Mouse (Mus musculus) small intestine, adult 2 months (tissue): ENCODE measurements at regions not wholly inside any gene's neighbourhood (a gene's known extent, or its start where the extent isn't known, plus 50 kb on each side); places are given as distances from the start of the nearest gene placed in this dataset.

Experiments
- H3K27ac ChIP-seq: fragments of 200-500 bp; 2 replicates; pipeline ENCODE4 v1.5.1; 2012; ENCODE audit warnings: low read depth, low read length, control low read depth, inconsistent platforms; ENCODE audit not compliant: insufficient read depth
- H3K27me3 ChIP-seq: fragments of 200-500 bp; 2 replicates; pipeline ENCODE4 v1.6.1; 2012; ENCODE audit warnings: mild to moderate bottlenecking, moderate library complexity, low read length, inconsistent platforms; ENCODE audit not compliant: control insufficient read depth, insufficient read depth
- H3K36me3 ChIP-seq: fragments of 200-500 bp; 2 replicates; pipeline ENCODE4 v1.6.1; 2012; ENCODE audit warnings: mild to moderate bottlenecking, low read length, control low read depth, inconsistent platforms; ENCODE audit not compliant: control insufficient read depth, insufficient read depth
- H3K4me1 ChIP-seq: fragments of 200-500 bp; 2 replicates; pipeline ENCODE4 v1.6.1; 2012; ENCODE audit warnings: low read length, inconsistent platforms, mixed read lengths; ENCODE audit not compliant: control insufficient read depth, insufficient read depth, insufficient read length
- H3K4me3 ChIP-seq: fragments of 200-500 bp; 2 replicates; pipeline ENCODE4 v1.5.1; 2012; ENCODE audit warnings: low read depth, mild to moderate bottlenecking, control low read depth, inconsistent platforms, low read length, moderate library complexity
- CTCF ChIP-seq: fragments of 200-500 bp; IDR thresholded peaks from 2 replicates; pipeline ENCODE4 v1.5.1; 2012; ENCODE audit warnings: low read depth, mild to moderate bottlenecking, control low read depth, inconsistent platforms, low read length, moderate library complexity, mixed read lengths; ENCODE audit not compliant: insufficient replicate concordance, insufficient read length; ENCODE audit errors: extremely low read depth
- POLR2A ChIP-seq: fragments of 200-500 bp; IDR thresholded peaks from 2 replicates; pipeline ENCODE4 v1.6.1; 2012; ENCODE audit warnings: low read depth, mild to moderate bottlenecking, control low read depth, inconsistent platforms, low read length, moderate library complexity
- WGBS: fragments of 180-500 bp; shearing (Covaris S2); methylation state at CpG from one replicate; pipeline ENCODE4 v1.1.7; 2018; 5-methylcytosine and 5-hydroxymethylcytosine counted together

- Histone ChIP-seq H3K27ac (no peak overlapping the region), H3K27me3 (no peaks in the 10 kb centered on the region), H3K36me3 (no peaks in the 10 kb centered on the region), H3K4me1 (no peaks in the 10 kb centered on the region), H3K4me3 (no peak overlapping the region)
- TF ChIP-seq CTCF (no peak), POLR2A (no peak)
- 49% methylated on average over 4 of the region's 4 CpGs for WGBS
Measured at GRCm38 (mm10) chr13:72763337-72763736, 134.7 kb downstream of the Irx2 start.

GRCm38 (mm10) chr13:72767306-72767705, 138.7 kb downstream of the Irx2 start:
- H3K27me3 ChIP-seq: no peaks in the 10 kb centered on the region
- H3K4me3 ChIP-seq: no peak overlapping the region
- no peak for TF ChIP-seq CTCF
- no peak for TF ChIP-seq POLR2A
- H3K4me1 ChIP-seq: no peaks in the 10 kb centered on the region
- 59% methylated on average over 5 of the region's 5 CpGs for WGBS
- H3K27ac ChIP-seq: no peak overlapping the region
- no peaks in the 10 kb centered on the region for H3K36me3 ChIP-seq

- 57% methylated on average over 12 of the region's 12 CpGs for WGBS
Measured at GRCm38 (mm10) chr13:72769007-72769595, 140.5 kb downstream of the Irx2 start.

GRCm38 (mm10) chr13:72783026-72783726, 154.6 kb downstream of the Irx2 start:
- Histone ChIP-seq H3K4me1 (no peaks in the 10 kb centered on the region), H3K4me3 (no peak overlapping the region), H3K36me3 (no peaks in the 10 kb centered on the region), H3K27ac (no peak overlapping the region), H3K27me3 (no peaks in the 10 kb centered on the region)
- TF ChIP-seq CTCF (no peak), POLR2A (no peak)
- WGBS: 43% methylated on average over 7 of the region's 7 CpGs

More at GRCm38 (mm10) chr13:72769007-72769595, 140.5 kb downstream of the Irx2 start:
- Histone ChIP-seq H3K4me3 (no peak overlapping the region), H3K27me3 (no peaks in the 10 kb centered on the region), H3K4me1 (no peaks in the 10 kb centered on the region), H3K27ac (no peak overlapping the region), H3K36me3 (no peaks in the 10 kb centered on the region)
- TF ChIP-seq CTCF (no peak), POLR2A (no peak)

- H3K27me3 ChIP-seq: no peaks in the 10 kb centered on the region
- no peak for TF ChIP-seq POLR2A
- TF ChIP-seq CTCF: no peak
- WGBS: 36% methylated on average over 6 of the region's 6 CpGs
- H3K4me1 ChIP-seq: no peaks in the 10 kb centered on the region
- no peaks in the 10 kb centered on the region for H3K36me3 ChIP-seq
- H3K27ac ChIP-seq: no peak overlapping the region
- no peak overlapping the region for H3K4me3 ChIP-seq
Measured at GRCm38 (mm10) chr13:72783727-72784070, 155.1 kb downstream of the Irx2 start.

GRCm38 (mm10) chr13:72792695-72793094, 164.1 kb downstream of the Irx2 start:
- Histone ChIP-seq H3K36me3 (no peaks in the 10 kb centered on the region), H3K27me3 (no peaks in the 10 kb centered on the region), H3K27ac (no peak overlapping the region), H3K4me1 (no peaks in the 10 kb centered on the region), H3K4me3 (no peak overlapping the region)
- WGBS: 44% methylated on average over 3 of the region's 3 CpGs
- no peak for TF ChIP-seq POLR2A

- H3K36me3 ChIP-seq: no peaks in the 10 kb centered on the region
- WGBS: 20% methylated on average over 8 of the region's 8 CpGs
- no peaks in the 10 kb centered on the region for H3K27me3 ChIP-seq
- H3K27ac ChIP-seq: no peak overlapping the region
- no peak overlapping the region for H3K4me3 ChIP-seq
- no peak for TF ChIP-seq POLR2A
- TF ChIP-seq CTCF: no peak
- H3K4me1 ChIP-seq: no peaks in the 10 kb centered on the region
Measured at GRCm38 (mm10) chr13:72800021-72800420, 171.4 kb downstream of the Irx2 start.
